Mouse (Mus musculus): Measurements from ENCODE around the gene Pbld1. TPM values are rescaled to one million over a fixed set of nuclear protein-coding genes. Genes with fewer than 3 reads are reported as not detected.

Gene Pbld1
- polyA plus RNA-seq, 1 experiment from 2014 or later = 0.75 TPM

DNA sequence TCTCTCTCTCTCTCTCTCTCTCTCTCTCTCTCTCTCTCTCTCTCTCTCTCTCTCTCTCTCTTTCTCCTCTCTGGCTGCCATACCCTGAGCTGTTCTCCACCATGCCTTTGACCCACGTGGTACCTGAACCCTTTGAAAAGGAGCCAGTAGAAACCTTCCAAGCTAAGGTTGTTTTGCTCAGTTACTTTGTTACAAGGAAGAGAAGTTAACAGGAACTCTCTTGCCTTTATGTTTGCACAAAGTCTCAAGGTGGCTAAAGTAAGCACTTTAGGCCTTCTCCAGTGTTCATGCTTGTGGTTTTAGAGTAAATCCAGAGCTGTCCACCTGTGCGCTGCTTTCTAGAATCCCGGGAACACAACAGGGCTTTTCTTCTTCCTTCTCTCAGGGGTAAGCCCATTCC, 27.7 kb upstream of the Pbld1 start:
- Histone ChIP-seq H3K9ac (ENCODE audit: low read depth, low read length) (no peak overlapping the region), H3K4me1 (ENCODE audit: control insufficient read depth, insufficient read depth, low read depth, low read length) (peaks cover under 1% of the 10 kb centered on the region; the same call in 1 of the 2 replicates), H3K27ac (ENCODE audit: low read depth, low read length) (no peak overlapping the region), H3K27me3 (replicated peaks; ENCODE audit: control insufficient read depth, insufficient read depth, low read length) (no peaks in the 10 kb centered on the region), H3K9me3 (ENCODE audit: control insufficient read depth, low read length) (no peaks in the 10 kb centered on the region), H3K4me3 (ENCODE audit: low read length) (no peak overlapping the region), H3K4me2 (ENCODE audit: low read length) (no peak overlapping the region), H3K36me3 (ENCODE audit: control insufficient read depth, insufficient read depth, low read length) (no peaks in the 10 kb centered on the region)
- WGBS = 78% methylated on average over 3 of the region's 3 CpGs
- ATAC-seq = no peak

DNA sequence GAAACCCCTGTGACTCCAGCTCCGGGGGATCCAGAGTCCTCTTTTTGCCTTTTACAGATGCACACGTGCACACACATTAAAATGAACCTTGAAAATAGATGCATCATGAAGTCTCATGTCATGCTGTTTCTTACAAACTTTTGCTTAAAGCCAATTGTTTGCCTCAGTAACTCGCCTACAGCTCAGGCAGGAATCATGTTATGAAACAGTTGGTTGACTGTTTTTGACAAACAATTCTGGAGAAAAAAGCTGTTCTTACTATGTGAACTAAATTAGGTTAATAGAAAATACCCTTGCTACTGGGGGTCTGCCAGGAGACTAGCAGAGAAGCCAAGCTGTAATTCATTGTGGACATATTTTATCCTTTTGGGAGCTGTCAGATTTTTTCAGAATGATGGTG, 27.0 kb upstream of the Pbld1 start:
- 53% methylated on average over 3 of the region's 3 CpGs for WGBS
- ATAC-seq = no peak
- Histone ChIP-seq H3K4me2 (ENCODE audit: low read length) (no peak overlapping the region), H3K27ac (ENCODE audit: low read depth, low read length) (no peak overlapping the region), H3K9me3 (ENCODE audit: control insufficient read depth, low read length) (no peaks in the 10 kb centered on the region), H3K36me3 (ENCODE audit: control insufficient read depth, insufficient read depth, low read length) (no peaks in the 10 kb centered on the region), H3K9ac (ENCODE audit: low read depth, low read length) (no peak overlapping the region), H3K27me3 (replicated peaks; ENCODE audit: control insufficient read depth, insufficient read depth, low read length) (no peaks in the 10 kb centered on the region), H3K4me3 (ENCODE audit: low read length) (no peak overlapping the region), H3K4me1 (ENCODE audit: control insufficient read depth, insufficient read depth, low read depth, low read length) (no peaks in the 10 kb centered on the region)

DNA sequence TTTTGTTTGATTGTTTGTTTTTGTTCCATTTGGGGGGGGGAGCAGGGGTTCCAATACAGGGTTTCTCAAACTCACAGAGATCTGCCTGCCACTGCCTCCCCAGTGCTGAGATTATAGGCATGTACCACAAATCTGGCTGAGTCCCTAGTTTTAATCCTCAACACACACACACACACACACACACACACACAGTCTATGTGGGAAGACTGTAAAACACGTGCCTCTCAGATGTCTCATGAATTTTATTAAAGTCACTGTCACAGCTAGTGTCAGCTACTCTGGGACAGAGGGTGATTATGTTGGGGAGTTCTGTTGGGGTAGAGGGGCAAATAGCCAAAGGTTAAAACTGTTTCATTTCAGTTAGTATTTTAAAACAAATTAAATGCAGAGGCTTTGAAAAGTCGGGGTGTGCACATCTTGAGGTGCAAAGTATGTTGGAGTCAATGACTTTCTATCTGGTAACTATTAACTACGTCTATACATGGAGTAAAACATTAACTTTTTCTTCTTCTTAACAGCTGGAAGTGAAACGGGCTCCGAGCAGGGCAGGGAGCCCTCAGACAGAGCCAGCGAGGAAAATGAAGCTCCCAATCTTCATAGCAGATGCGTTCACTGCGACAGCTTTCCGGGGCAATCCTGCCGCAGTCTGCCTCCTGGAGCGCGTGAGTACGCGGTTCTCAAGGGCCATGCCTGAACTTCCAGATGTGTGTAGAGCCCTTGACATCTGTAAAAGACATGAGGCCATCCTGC, 21.2 kb upstream of the Pbld1 start:
- Histone ChIP-seq H3K4me3 (ENCODE audit: low read length) (no peak overlapping the region), H3K9me3 (ENCODE audit: control insufficient read depth, low read length) (no peaks in the 10 kb centered on the region), H3K27ac (ENCODE audit: low read depth, low read length) (no peak overlapping the region), H3K4me1 (ENCODE audit: control insufficient read depth, insufficient read depth, low read depth, low read length) (no peaks in the 10 kb centered on the region), H3K9ac (ENCODE audit: low read depth, low read length) (no peak overlapping the region), H3K27me3 (replicated peaks; ENCODE audit: control insufficient read depth, insufficient read depth, low read length) (no peaks in the 10 kb centered on the region), H3K4me2 (ENCODE audit: low read length) (no peak overlapping the region), H3K36me3 (ENCODE audit: control insufficient read depth, insufficient read depth, low read length) (no peaks in the 10 kb centered on the region)
- ATAC-seq = no peak
- 66% methylated on average over 14 of the region's 14 CpGs for WGBS

DNA sequence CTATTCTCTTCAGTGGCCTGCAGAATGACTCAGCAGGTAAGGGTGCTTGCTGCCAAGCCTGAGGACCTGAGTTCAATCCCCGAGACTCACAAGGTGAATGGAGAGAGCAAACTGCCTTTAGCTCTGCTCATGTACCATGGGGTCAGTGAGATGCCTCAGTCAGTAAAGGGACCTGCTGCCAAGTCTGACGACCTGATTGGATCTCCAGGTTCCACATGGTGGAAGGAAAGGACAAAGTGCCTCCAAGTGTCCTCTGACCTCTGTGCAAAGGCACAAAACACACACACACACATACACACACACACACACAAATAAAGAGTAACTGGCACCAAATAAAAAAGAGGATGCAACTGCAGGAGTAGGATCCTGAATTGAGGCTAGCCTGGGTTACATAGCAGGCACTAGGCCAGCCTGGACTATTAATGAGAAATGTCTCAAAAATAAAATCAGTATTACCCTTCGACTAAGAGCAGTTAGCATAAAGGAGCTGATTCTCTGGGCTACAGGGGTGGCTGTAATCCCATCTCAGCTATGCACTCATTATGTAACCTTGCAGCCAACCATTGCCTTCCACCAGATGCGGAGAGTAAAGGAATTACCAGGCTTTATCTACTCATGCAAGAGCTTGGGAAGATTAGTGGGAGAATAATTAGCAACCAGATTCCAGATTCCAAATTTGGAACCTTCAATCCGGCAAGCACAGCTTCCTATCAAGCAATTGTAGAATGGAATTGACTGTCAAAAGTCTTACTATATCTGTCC, 19.9 kb upstream of the Pbld1 start:
- Histone ChIP-seq H3K36me3 (ENCODE audit: control insufficient read depth, insufficient read depth, low read length) (no peaks in the 10 kb centered on the region), H3K9ac (ENCODE audit: low read depth, low read length) (no peak overlapping the region), H3K27me3 (replicated peaks; ENCODE audit: control insufficient read depth, insufficient read depth, low read length) (no peaks in the 10 kb centered on the region), H3K4me2 (ENCODE audit: low read length) (no peak overlapping the region), H3K9me3 (ENCODE audit: control insufficient read depth, low read length) (no peaks in the 10 kb centered on the region), H3K4me1 (ENCODE audit: control insufficient read depth, insufficient read depth, low read depth, low read length) (no peaks in the 10 kb centered on the region), H3K4me3 (ENCODE audit: low read length) (no peak overlapping the region), H3K27ac (ENCODE audit: low read depth, low read length) (no peak overlapping the region)
- 86% methylated on average over 5 of the region's 5 CpGs for WGBS
- no peak for ATAC-seq

DNA sequence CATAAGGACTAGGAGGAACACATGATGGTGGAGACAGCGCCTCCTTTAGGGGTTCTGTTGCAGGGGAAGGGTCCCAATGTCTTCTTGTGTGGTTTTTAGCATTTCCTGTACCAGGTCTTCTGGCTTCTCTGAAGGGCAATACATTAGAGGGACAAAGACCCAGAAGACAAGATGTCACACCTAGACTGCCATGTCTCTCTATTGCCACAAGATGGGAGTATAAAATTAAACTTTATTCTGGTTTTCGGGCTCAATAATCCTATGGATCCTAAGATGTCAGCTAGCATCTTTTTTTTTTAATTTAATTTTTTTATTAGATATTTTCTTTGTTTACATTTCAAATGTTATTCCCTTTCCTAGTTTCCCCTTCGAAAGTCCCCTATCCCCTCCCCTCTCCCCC, 16.8 kb upstream of the Pbld1 start:
- 69% methylated on average over 3 of the region's 3 CpGs for WGBS
- Histone ChIP-seq H3K27me3 (replicated peaks; ENCODE audit: control insufficient read depth, insufficient read depth, low read length) (no peaks in the 10 kb centered on the region), H3K9me3 (ENCODE audit: control insufficient read depth, low read length) (no peaks in the 10 kb centered on the region), H3K4me3 (ENCODE audit: low read length) (no peak overlapping the region), H3K36me3 (ENCODE audit: control insufficient read depth, insufficient read depth, low read length) (no peaks in the 10 kb centered on the region), H3K4me2 (ENCODE audit: low read length) (no peak overlapping the region), H3K27ac (ENCODE audit: low read depth, low read length) (no peak overlapping the region), H3K9ac (ENCODE audit: low read depth, low read length) (no peak overlapping the region), H3K4me1 (ENCODE audit: control insufficient read depth, insufficient read depth, low read depth, low read length) (no peaks in the 10 kb centered on the region)
- 0 out of 2 replicates have a peak, but pooled peaks have one; percentile 24 for ATAC-seq

DNA sequence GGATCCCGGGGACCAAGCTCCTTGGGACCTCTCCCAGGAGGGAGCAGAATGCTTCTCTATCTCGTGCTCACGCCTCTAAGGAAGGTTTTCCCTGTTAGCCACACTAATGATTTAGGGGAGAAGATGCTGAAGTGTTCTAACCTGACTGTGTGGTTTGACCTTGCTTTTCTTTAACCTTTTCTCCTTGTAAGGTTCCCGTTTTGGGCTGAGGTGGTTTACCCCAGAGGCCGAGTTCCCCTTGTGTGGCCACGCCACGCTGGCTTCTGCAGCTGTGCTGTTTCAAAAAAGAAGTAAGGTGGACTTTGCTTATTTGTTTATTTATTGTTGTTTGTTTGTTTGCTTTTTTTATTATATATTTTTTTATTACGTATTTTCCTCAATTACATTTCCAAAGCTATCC, 12.2 kb upstream of the Pbld1 start:
- no peak overlapping the region for H3K9ac ChIP-seq (ENCODE audit: low read depth, low read length)
- H3K9me3 ChIP-seq (ENCODE audit: control insufficient read depth, low read length) = no peaks in the 10 kb centered on the region
- H3K36me3 ChIP-seq (ENCODE audit: control insufficient read depth, insufficient read depth, low read length) = no peaks in the 10 kb centered on the region
- ATAC-seq = no peak
- no peaks in the 10 kb centered on the region for H3K27me3 ChIP-seq (replicated peaks; ENCODE audit: control insufficient read depth, insufficient read depth, low read length)
- WGBS = 93% methylated on average over 8 of the region's 8 CpGs
- no peaks in the 10 kb centered on the region for H3K4me1 ChIP-seq (ENCODE audit: control insufficient read depth, insufficient read depth, low read depth, low read length)
- no peak overlapping the region for H3K27ac ChIP-seq (ENCODE audit: low read depth, low read length)
- H3K4me3 ChIP-seq (ENCODE audit: low read length) = no peak overlapping the region
- no peak overlapping the region for H3K4me2 ChIP-seq (ENCODE audit: low read length)

DNA sequence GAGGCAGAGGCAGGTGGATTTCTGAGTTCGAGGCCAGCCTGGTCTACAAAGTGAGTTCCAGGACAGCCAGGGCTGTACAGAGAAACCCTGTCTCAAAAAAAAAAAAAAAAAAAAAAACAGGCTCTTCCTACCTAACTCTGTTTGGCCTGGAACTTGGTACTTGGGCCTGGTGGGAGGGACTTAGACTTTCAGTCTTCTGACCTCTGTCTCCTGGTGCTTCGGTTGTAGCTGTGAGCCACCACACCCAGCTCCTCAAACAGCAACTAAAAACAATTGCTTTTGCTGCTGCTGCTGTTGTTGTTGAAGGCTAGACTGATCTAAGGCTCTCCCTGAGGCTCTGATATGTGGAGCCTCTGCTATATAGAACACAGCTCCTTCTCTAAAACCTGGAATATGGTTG, 10.9 kb upstream of the Pbld1 start:
- Histone ChIP-seq H3K9ac (ENCODE audit: low read depth, low read length) (no peak overlapping the region), H3K9me3 (ENCODE audit: control insufficient read depth, low read length) (no peaks in the 10 kb centered on the region), H3K36me3 (ENCODE audit: control insufficient read depth, insufficient read depth, low read length) (no peaks in the 10 kb centered on the region), H3K27me3 (replicated peaks; ENCODE audit: control insufficient read depth, insufficient read depth, low read length) (no peaks in the 10 kb centered on the region), H3K27ac (ENCODE audit: low read depth, low read length) (no peak overlapping the region), H3K4me2 (ENCODE audit: low read length) (no peak overlapping the region), H3K4me3 (ENCODE audit: low read length) (no peak overlapping the region), H3K4me1 (ENCODE audit: control insufficient read depth, insufficient read depth, low read depth, low read length) (no peaks in the 10 kb centered on the region)
- no peak for ATAC-seq
- 100% methylated on average over 1 of the region's 2 CpGs for WGBS

DNA sequence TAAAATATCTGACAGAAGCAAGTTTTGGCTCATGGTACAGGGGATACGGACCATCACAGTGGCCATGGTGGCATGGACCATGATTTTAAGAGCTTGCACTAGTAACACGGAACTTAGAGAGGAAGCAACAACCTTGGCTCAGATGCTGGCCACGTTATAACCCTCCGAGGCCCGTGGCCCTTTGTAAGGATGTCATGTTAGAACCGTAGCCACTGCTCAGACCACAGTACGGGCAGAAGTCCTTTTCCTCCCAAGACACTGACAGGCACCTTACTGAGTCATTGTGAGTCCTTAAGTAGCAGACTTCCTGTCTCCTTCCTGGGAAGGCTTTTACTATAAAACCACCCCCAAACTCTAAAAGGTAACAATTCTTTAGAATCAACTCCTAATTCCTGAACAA, 8.7 kb upstream of the Pbld1 start:
- Histone ChIP-seq H3K4me1 (ENCODE audit: control insufficient read depth, insufficient read depth, low read depth, low read length) (no peaks in the 10 kb centered on the region), H3K9ac (ENCODE audit: low read depth, low read length) (no peak overlapping the region), H3K27me3 (replicated peaks; ENCODE audit: control insufficient read depth, insufficient read depth, low read length) (no peaks in the 10 kb centered on the region), H3K4me2 (ENCODE audit: low read length) (no peak overlapping the region), H3K36me3 (ENCODE audit: control insufficient read depth, insufficient read depth, low read length) (no peaks in the 10 kb centered on the region), H3K4me3 (ENCODE audit: low read length) (no peak overlapping the region), H3K27ac (ENCODE audit: low read depth, low read length) (no peak overlapping the region), H3K9me3 (ENCODE audit: control insufficient read depth, low read length) (no peaks in the 10 kb centered on the region)
- 72% methylated on average over 7 of the region's 7 CpGs for WGBS
- ATAC-seq = no peak

DNA sequence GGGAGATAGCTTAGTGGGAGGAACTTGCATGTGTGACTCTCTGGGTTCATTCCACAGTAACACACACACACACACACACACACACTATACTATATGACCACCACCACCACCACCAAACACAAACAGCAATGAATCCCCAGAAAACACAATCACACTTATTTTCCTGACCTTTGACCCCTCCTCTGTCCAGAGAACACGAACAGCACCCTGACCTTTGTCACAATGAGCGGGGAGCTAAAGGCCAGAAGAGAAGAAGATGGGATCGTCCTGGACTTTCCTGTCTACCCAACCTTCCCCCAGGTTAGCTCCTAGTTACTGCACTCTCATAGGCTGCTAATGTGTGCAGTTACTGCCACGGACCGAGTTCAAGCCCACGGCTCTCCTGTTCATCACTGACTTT, 8.0 kb upstream of the Pbld1 start:
- no peak overlapping the region for H3K4me2 ChIP-seq (ENCODE audit: low read length)
- H3K9ac ChIP-seq (ENCODE audit: low read depth, low read length) = no peak overlapping the region
- H3K9me3 ChIP-seq (ENCODE audit: control insufficient read depth, low read length) = no peaks in the 10 kb centered on the region
- no peaks in the 10 kb centered on the region for H3K27me3 ChIP-seq (replicated peaks; ENCODE audit: control insufficient read depth, insufficient read depth, low read length)
- ATAC-seq = no peak
- H3K4me1 ChIP-seq (ENCODE audit: control insufficient read depth, insufficient read depth, low read depth, low read length) = no peaks in the 10 kb centered on the region
- no peak overlapping the region for H3K27ac ChIP-seq (ENCODE audit: low read depth, low read length)
- H3K4me3 ChIP-seq (ENCODE audit: low read length) = no peak overlapping the region
- WGBS = 88% methylated on average over 6 of the region's 6 CpGs
- no peaks in the 10 kb centered on the region for H3K36me3 ChIP-seq (ENCODE audit: control insufficient read depth, insufficient read depth, low read length)

All from hindbrain, embryonic 16.5 days (tissue).